Mouse (Mus musculus) mouse trophoblast stem cell (cell line): ENCODE data around the gene Ttc4.

ENCODE experiments used
- in situ Hi-C, 2 experiments: fragments of 300-500 bp; cut with MseI, MboI; formaldehyde crosslinking; loops; 2 replicates in 1 of 2; 3 replicates in 1 of 2; pipeline ENCODE4 v1.15.1; 2025

Gene Ttc4

GRCm38 (mm10) chr4:106678442-106679118 lies at the start of gene Ttc4:
Gene Ttc4 (minus strand): TSS chr4:106678944.
- in situ Hi-C loops = no loop called here

DNA sequence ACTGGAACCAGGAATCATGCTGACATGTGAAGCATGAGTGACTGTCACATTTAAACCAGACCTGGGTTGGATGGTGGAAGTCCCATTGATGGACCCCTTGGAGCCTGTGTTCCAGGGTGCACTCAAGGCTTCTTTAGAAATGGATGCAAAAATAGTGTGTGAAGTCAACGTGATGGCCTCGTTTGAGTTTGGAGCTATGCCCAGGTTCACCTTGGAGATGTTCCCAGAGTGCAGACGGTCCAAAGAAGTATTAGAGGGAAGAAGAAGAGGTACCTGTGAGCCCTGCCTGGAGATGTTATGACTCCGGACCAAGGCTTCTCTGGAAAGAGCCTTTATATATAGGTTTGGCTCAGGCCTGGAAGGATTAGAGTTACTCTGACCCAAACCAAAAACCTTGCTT lies 41.9 kb upstream of the Ttc4 start:
- in situ Hi-C loops = no loop called here

GRCm38 (mm10) chr4:106713622-106714021 lies 34.9 kb upstream of the Ttc4 start:
- in situ Hi-C loops = no loop called here

DNA sequence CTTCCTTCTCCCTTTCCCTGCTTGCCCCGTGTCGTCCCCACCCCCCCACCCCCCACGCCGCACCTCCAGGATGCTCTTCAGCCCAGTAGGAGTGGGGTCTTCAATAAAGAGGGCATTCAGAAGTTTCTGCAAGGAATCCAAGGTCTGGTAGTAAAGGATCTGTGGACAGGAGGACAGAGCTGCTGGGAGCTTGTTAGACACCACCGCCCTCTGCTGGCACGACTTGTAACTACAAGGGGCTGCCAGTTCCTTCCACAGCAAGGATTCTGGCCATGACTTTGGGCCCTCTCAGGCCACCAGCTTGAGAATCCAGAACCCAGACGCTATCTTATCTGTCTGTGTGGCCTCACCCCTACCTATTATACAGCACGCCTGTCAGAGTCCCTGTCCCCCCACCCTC lies 29.7 kb upstream of the Ttc4 start:
- in situ Hi-C loops = loop anchor here (5.0 to 10.0 kb wide), 3 partner anchors 76 to 96 kb away; partner anchors contain the start of gene Lexm (in 1 of the 2)

GRCm38 (mm10) chr4:106707957-106708356 lies 29.2 kb upstream of the Ttc4 start:
- in situ Hi-C loops = loop anchor here (5.0 to 10.0 kb wide), 3 partner anchors 76 to 96 kb away; partner anchors contain the start of gene Lexm (in 1 of the 2)

- in situ Hi-C loops = loop anchor here (5.0 to 10.0 kb wide), 3 partner anchors 73 to 93 kb away; partner anchors contain the start of gene Lexm (in 1 of the 2)
These were observed 26.4 kb upstream of the Ttc4 start for GRCm38 (mm10) chr4:106705096-106705665.

GRCm38 (mm10) chr4:106704416-106704815 lies 25.7 kb upstream of the Ttc4 start:
- in situ Hi-C loops = loop anchor here in 1 of 2 experiments (10.0 kb wide), 1 partner anchor 90 kb away; the partner anchor contains the start of gene Lexm

DNA sequence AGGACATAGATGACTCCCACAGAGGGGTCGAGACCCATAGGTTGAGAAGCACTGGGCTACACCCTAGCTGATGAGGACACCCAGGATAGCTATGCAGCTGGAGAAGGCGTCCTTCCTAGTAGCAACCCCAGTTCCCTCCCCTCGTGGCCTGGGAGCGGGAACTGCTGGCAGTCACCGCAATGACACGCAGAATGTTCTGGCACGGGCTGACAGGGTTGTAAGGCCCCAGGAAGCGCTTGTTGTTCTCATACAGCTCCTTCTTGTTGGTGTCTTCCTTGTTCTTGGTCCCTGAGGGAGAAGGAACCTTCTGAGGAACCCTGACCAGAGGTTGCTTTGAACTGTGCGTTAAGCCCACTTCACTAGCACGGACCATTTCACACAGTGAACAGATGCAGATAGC lies 25.2 kb upstream of the Ttc4 start:
- in situ Hi-C loops = loop anchor here in 1 of 2 experiments (10.0 kb wide), 1 partner anchor 89 kb away; the partner anchor contains the start of gene Lexm

GRCm38 (mm10) chr4:106700798-106701197 lies 22.1 kb upstream of the Ttc4 start:
- in situ Hi-C loops = loop anchor here in 1 of 2 experiments (10.0 kb wide), 1 partner anchor 86 kb away; the partner anchor contains the start of gene Lexm

GRCm38 (mm10) chr4:106699989-106700388 lies 21.2 kb upstream of the Ttc4 start:
- in situ Hi-C loops = loop anchor here in 1 of 2 experiments (10.0 kb wide), 1 partner anchor 85 kb away; the partner anchor contains the start of gene Lexm

- in situ Hi-C loops = no loop called here
These were observed 15.2 kb upstream of the Ttc4 start for GRCm38 (mm10) chr4:106693841-106694430.

DNA sequence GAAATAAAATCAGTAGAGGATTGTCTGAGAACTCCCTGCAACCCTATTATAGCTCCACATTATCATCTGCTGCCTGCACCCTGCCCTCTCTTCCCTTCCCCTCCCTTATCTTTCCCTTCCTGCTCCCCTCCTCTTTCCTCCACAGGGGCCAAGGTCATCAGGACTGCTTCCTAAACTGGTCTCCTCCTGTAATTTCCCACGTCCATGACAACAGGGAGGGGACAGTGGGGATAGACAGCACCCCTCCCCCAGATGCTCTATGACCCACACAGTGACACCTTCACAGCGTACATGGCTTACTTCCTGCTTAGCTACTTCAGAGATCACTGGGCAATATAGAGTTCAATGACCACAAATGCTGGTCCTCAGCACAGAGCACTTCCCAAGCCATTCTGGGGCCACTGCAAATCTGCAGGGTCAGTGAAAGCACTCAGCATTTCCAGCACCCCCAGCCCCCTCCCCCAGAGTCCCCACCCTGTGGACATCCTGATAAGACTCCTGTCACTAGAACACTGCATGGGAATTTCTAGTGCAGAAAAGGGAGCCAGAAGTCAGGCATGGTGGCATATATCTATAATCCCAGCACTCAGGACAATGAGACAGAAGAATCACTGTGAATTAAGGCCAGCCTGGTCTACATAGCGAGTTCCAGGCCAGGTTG lies 10.0 kb upstream of the Ttc4 start:
- in situ Hi-C loops = no loop called here

DNA sequence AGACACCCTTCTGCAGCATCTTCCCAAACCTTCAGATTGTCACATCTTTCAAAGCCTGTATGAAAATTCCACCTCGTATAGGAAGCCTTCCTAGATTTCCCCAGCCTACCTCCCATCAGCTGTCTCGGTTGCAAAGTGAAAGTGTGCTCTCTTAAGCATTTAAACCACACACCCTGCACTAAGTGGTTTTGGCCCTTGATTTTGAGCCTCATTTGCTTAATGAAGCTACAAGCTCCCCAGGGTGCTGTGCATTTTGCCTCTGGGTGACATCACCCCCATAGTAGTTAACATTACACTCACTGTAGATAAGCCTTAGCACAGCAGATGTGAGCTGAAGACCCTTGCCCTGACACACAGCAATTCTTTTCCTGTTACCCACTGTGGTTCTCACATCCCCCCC lies 2.2 kb upstream of the Ttc4 start:
- in situ Hi-C loops = no loop called here

DNA sequence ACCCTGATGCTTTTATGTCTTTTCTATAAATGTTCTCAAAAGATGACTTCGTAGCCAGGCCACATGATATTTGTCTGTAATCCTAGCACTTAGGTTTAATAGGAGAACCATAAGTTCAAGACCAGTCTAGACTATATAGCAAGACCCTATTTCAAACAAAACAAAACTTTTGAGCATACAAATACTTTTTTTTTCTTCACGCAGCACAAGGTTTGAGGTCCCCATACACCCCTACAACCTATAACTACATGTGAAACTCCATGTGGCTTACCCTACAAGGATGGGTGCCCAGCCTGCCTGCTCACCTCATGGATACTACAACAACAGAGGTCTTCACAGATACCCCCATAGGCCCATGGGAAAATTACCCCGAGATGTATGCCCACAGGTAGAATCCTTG lies 408 bp upstream of the Ttc4 start:
- in situ Hi-C loops = no loop called here

DNA sequence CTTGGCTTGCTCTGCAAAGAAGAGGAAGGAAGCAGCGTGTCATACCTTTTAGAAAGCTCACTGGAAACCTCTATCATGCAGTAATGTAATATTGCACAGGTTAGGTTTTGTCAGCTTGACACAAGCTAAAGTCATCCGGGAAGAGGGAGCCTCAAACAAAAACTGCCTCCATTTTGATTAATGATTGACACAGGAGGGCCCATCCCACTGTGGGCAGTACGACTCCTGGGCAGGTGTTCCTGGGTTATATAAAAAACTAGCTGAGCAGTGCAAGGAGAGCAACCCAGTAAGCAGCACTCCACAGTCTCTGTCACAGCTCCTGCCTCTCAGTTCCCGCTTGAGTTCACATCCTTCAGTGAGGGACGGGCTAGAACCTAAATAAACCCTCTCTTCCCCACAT lies 2.0 kb downstream of the Ttc4 start:
- in situ Hi-C loops = no loop called here

DNA sequence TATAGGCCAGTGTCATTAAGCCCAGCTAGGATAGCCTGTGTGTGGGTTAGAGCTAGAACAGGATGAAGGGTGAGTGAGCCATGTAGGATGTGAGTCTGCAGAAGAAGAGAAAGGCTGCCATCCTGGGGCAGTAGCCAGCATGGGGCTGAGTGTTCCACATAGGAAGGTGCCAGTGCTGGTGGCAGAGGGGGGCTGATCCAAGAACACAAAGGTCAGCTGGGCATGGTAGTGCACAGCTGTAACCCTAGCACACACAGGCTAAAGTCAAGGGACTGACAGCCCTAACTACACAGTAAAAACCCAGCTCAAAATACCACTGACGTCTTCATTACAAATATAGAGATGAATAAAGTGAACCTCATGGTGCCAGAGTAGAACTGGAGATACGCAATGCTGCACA lies 12.2 kb downstream of the Ttc4 start:
- in situ Hi-C loops = no loop called here

- in situ Hi-C loops = no loop called here
These were observed 13.1 kb downstream of the Ttc4 start for GRCm38 (mm10) chr4:106665673-106666072.

- in situ Hi-C loops = no loop called here
These were observed 13.5 kb downstream of the Ttc4 start for GRCm38 (mm10) chr4:106665269-106665668.

DNA sequence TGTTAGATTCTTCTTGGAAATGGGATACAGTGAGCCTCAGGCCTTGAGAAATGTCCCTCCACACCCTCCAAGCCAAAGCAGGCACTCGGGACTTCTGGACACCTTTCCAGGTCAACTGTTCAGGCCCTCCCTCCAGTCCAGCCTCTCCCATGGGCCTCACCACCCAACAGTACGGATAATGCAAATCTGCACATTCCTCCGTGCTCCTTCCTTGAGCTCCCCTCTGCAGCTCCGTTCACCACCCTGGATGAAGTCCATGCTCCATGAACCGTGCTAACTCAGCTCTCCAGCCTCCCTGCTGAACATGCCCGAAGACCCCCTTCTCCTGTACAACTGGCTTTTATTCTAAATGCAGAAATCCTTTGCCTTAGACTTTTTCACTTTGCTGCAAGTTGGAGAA lies 14.0 kb downstream of the Ttc4 start:
- in situ Hi-C loops = no loop called here

- in situ Hi-C loops = no loop called here
These were observed 14.7 kb downstream of the Ttc4 start for GRCm38 (mm10) chr4:106663956-106664470.

DNA sequence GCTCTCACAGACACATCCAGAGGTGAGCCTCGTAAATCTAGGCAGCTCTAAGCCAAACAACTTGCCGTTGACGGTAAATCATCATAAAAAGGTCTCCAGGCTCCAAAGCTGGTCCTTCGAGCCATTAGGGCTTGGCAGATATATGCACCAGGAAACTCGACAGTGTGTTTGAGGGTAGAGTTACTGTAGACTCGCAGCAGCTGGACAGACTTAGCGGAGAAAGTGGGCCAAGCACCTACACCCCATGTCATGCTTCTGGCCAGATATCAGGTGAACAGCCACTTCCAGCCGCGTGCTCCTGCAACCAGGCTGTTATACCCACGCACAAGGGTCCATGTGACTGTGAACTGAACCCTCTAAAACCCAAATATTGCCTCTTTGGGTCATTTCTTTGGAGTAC lies 23.1 kb downstream of the Ttc4 start:
- in situ Hi-C loops = no loop called here

DNA sequence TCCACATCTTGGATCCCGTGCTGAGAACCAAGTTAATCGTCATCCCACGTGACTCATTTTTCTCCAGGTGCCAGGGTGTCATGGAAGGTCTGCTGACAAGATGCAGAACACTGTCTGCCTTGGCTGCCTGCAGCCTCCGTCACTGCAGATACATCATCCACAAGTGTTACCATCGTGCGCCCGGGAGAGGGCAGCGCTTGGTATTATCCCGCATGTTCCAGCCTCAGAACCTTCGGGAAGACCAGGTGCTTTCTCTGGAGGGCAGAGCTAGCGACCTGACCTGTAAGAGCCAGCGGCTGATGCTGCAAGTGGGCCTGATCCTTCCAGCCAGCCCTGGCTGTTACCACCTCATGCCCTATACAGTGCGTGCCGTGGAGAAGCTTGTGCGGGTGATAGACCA lies 25.7 kb downstream of the Ttc4 start:
- in situ Hi-C loops = no loop called here
